Mouse (Mus musculus) testis, adult 2 months (tissue): Measurements from ENCODE around the gene Pou3f3.

Experiments used
- CTCF ChIP-seq: fragments of 200-500 bp; IDR thresholded peaks from 2 replicates; pipeline ENCODE4 v1.5.1; 2012; ENCODE audit warnings: low read depth, mild to moderate bottlenecking, inconsistent platforms, low read length, moderate library complexity; ENCODE audit not compliant: control insufficient read depth, insufficient read depth, insufficient replicate concordance
- POLR2A ChIP-seq: fragments of 200-500 bp; IDR thresholded peaks from 2 replicates; pipeline ENCODE4 v1.6.1; 2012; ENCODE audit warnings: low read depth, mild to moderate bottlenecking, inconsistent platforms, low read length, moderate library complexity; ENCODE audit not compliant: control insufficient read depth

- no peak for TF ChIP-seq POLR2A
- no peak for TF ChIP-seq CTCF
Observed at GRCm38 (mm10) chr1:42687756-42688540, 7.6 kb upstream of the Pou3f3 start.
